Mouse (Mus musculus) G1E (cell line): ENCODE measurements around the gene Smc5.

Source experiments
- CTCF ChIP-seq: IDR thresholded peaks from 2 replicates; pipeline ENCODE4 v1.5.1; 2012; ENCODE audit warnings: low read depth, low read length, inconsistent platforms, mixed read lengths
- TAL1 ChIP-seq: conservative IDR thresholded peaks from 2 replicates; pipeline ENCODE4 v1.6.1; 2012; ENCODE audit warnings: low read depth, low read length, inconsistent platforms, mixed read lengths

DNA sequence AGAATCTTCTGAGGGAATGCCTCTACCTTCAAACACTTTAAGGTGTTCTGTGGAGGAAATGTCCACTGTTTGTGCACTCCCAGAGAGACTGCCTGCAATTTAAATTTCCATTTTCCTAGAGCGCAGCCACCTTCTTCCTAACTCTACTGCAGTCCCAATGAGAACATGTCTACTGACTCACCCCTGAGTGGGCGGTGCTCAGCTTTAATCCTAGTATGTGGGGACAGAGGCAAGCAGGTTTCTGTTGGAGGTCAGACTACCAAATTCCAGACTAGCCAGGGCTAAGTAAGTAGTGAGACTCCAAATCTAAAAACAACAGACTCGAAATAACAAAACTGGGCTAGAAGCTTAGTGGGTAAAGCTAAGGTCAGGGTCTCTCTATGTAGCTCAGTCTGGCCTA, 95.2 kb downstream of the Smc5 start:
- TF ChIP-seq TAL1 (no peak), CTCF (no peak)
